Mouse (Mus musculus) yolk sac, embryonic 10.5 days (tissue): ENCODE measurements at regions not wholly inside any gene's neighbourhood (a gene's known extent, or its start where the extent isn't known, plus 50 kb on each side); places are given as distances from the start of the nearest gene placed in this dataset.

Source experiments
- DNase-seq: peaks from one replicate; pipeline ENCODE4 v3.0.0-alpha.2; 2017; ENCODE audit warnings: low spot score

DNA sequence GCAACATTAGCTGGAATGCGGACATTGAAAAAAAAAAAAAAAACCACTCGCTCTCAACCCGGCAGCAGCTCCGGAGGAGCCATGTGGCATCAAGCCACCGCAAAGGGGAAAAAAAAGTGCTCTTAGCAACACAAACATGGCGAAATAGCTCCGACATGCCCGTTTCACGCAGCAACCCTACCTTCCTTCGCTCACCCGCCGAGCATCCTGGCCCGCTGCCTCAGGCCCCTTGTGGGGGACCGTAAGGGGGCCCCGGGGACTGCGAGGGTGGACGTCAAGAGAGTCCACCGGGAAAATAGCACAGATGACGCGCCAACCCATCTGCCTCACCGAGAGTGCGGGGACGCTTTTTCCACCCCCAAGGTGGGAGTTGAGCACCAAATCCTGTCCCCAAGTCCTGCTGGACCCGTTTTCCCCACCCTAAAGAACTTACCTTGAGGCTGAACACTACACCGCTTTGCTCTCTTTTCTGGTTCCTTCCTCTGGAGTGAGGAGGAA lies 180.8 kb upstream of the Mkln1 start:
- DNase-seq, result peak; percentile 16

DNA sequence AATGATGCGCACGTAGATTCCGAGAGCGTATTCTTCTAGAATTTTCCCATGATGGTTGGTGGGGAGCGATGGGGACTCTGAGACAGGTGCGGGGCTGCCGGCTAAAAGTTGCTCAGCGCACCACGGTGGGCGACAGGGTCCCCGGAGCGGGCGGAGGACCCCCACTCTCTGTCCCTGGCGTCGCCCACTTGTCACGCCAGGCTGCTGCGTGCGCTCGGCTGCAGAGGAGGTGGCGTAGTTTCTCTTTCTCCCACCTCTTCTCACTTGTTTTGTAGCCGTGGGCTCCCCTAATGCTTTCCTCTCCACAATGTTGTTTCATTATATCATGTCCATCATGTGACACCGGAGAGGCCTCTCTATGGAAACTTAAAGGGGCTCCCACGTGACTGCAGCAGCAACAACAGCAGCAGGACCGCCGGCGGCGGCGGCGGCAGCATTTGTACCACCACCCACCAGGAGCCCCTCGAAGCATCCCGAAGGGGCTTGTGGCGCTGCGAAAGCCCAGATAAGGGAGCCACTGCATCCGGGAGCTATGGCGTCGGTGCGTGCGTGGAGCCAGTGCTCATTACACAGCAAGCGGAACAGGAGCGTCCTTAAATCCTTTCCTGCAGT lies 180.3 kb upstream of the Mkln1 start:
- DNase-seq, result no peak

GRCm38 (mm10) chr6:31218880-31219279 lies 179.7 kb upstream of the Mkln1 start:
- DNase-seq, result no peak

- DNase-seq, result no peak
Measured at GRCm38 (mm10) chr6:31219736-31220135, 178.8 kb upstream of the Mkln1 start.

DNA sequence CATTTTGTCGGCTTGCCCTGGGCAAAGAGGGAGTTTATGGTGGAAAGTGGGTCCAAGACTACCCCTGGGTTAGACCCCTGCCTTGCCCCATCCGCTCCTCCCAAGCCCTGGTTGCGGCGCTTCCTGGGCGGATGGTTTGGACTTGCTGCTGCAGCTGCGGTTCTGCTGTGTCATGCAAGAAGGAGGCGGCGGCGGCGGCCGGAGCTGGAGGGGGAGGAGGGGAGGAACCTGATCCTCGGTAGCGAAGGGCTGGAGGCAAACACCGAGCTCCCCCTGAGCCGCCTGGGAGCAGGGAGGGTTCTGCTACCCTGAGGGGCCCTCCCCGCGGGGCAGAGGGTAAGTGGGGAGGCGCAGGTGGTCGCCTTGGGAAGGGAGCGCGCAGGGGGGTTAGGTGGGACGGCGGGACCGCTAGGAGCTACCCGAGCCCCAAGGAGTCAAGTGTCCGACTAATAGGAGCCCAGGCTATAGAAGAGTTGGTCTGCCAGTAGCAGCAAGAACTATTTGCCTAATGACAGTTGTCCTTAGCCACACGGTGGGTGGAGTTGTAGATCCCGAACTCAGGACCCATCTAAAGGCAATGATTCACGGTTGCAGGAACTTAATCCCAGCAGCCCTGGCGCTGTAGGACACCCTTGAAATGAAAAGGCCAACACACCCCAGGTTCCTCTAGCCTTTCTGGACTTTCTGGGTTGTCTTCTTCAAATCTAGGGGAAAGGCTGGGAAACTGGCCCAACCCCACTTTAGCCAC lies 178.2 kb upstream of the Mkln1 start:
- peak; percentile 59 for DNase-seq

- no peak for DNase-seq
Measured at GRCm38 (mm10) chr6:31221490-31221889, 177.0 kb upstream of the Mkln1 start.

- no peak for DNase-seq
Measured at GRCm38 (mm10) chr6:31222024-31222579, 176.4 kb upstream of the Mkln1 start.

- DNase-seq, result no peak
Measured at GRCm38 (mm10) chr6:31227406-31227805, 171.1 kb upstream of the Mkln1 start.

DNA sequence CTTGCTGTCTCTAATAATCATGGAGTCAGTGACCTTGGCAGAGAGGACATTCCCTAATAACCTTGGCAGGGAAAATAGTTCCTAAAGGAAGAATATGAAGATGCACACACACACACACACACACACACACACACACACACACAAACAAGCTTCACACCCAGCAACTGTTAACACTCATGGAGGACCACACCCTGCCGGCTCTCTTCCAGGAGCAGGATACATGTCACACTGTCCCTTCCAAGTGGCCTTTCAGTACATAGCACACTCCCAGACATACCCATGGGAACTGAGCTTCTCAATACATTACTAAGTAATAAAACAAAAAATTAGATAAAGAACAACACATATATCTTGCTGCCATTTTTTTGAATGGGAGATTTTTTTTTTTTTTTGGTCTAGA lies 170.5 kb upstream of the Mkln1 start:
- no peak for DNase-seq

DNA sequence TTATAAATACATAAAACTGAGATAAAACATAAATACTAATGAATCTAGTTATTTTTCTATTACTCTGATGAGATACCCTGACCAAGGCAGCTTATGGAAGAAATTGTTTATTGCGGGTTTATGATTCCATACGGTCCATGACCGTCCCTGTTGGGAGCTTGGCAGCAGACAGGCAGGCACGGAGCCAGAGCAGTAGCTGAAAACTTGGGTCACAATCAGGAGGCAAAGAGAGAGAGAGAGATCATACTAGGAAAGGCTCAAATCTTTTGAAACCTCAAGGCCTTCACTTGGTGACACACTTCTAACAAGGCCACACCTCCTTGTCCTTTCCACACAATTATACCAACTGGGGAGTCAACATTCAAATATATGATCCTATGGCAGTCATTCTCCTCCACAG lies 166.7 kb upstream of the Mkln1 start:
- no peak for DNase-seq

GRCm38 (mm10) chr6:31233252-31233993 lies 165.1 kb upstream of the Mkln1 start:
- DNase-seq, result no peak

- DNase-seq, result no peak
Measured at GRCm38 (mm10) chr6:31240051-31240450, 158.5 kb upstream of the Mkln1 start.

DNA sequence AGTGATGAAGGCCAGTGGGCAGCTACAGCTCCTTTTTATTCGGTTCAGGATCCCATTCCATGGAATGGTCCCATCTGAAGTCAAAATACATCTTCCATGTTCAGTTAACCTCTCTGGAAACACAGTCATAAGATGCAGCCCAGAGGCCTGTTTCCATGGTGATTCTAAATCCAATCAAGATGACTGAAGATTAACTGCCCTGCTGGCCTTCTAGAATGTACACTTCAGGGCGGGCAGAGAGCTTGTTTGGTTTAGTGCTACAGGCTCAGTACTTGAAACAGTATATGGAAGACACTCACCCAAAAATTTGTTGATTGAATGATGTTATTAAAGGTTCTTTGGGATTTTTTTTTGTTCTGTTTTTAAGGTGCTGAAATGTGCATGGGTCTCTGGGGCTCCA lies 148.0 kb upstream of the Mkln1 start:
- no peak for DNase-seq

- peak; percentile 61 for DNase-seq
Measured at GRCm38 (mm10) chr6:31253251-31253935, 145.1 kb upstream of the Mkln1 start.

- no peak for DNase-seq
Measured at GRCm38 (mm10) chr6:31260645-31261345, 137.7 kb upstream of the Mkln1 start.

- no peak for DNase-seq
Measured at GRCm38 (mm10) chr6:31261797-31262540, 136.6 kb upstream of the Mkln1 start.

- no peak for DNase-seq
Measured at GRCm38 (mm10) chr6:31262651-31263050, 135.9 kb upstream of the Mkln1 start.

GRCm38 (mm10) chr6:31263821-31264220 lies 134.7 kb upstream of the Mkln1 start:
- no peak for DNase-seq

DNA sequence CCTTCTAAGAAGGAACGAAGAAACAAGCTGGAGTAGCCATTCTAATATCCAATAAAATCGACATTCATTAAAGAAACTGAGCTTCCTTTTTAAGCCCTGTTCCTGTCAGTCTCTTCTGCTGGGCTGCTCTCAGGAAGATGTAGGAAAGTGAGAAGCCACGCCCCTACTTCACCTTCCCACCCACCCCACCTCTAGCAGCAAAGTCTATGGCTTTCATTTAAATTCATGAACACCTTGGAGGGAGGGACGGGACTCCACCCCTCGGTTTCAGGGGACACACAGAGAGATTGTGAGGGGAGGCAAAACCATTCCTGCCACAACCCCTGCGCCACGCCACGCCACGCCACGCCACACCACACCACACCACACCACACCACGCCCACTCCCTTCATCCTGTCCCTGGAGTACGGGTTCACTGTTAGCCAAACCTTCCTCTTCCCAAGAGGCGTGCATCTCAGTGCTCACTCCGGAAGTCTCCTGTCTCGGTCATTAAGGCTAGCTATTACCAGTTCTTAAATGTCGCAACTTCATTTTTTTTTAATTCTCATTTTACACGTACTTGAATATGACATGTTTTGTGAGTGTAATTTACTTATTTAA lies 132.0 kb upstream of the Mkln1 start:
- no peak for DNase-seq

DNA sequence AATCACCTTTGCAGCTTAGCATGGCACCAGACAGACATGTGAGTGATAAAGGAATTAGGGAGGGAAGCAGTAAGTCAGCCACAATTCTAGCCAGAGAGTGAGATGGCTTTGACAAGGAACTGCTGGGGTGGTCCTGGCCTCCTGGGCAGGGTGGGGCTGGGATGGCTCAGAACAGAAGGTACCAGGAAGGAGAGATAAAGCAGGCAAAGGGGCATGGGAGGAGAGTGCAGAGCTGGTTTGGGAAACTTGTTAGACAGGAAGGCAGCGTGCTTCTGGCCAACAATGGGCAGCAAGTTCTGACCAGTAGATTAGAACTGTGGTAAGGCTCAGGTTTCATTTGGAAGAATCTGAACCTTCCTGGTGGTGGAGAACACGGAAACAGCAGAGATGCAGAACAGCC lies 130.5 kb upstream of the Mkln1 start:
- no peak for DNase-seq
